Mouse (Mus musculus) limb, embryonic 15.5 days (tissue): ENCODE results near the gene Trip11. TPM values are rescaled to one million over a fixed set of nuclear protein-coding genes. Genes with fewer than 3 reads are reported as not detected.
"Not testable (repeated sequence)": the region's sequence is repeated elsewhere in the genome, so short reads cannot be mapped to it uniquely, and the experiment has no call there.

Experiments used
- ATAC-seq: fragments of 200-750 bp; cut with Nextera tagmentation; 2 replicates; pipeline ENCODE4 v1.8.0; 2017; ENCODE audit warnings: low read depth, moderate TSS enrichment; ENCODE audit not compliant: insufficient number of reproducible peaks, low FRiP score, low TSS enrichment
- H3K27ac ChIP-seq: fragments of 300-500 bp; sonication (generic); 2 replicates; pipeline ENCODE4 v1.5.1; 2015; ENCODE audit warnings: moderate library complexity, mild to moderate bottlenecking, inconsistent platforms
- H3K27me3 ChIP-seq: fragments of 300-500 bp; sonication (generic); 2 replicates; pipeline ENCODE4 v1.6.1; 2015; ENCODE audit warnings: inconsistent platforms
- H3K36me3 ChIP-seq: fragments of 300-500 bp; sonication (generic); 2 replicates; pipeline ENCODE4 v1.6.1; 2015; ENCODE audit warnings: inconsistent platforms
- H3K4me1 ChIP-seq: fragments of 300-500 bp; sonication (generic); 2 replicates; pipeline ENCODE4 v1.6.1; 2015; ENCODE audit warnings: inconsistent platforms
- H3K4me2 ChIP-seq: fragments of 300-500 bp; sonication (generic); 2 replicates; pipeline ENCODE4 v1.6.1; 2015; ENCODE audit warnings: mild to moderate bottlenecking, inconsistent platforms
- H3K4me3 ChIP-seq: fragments of 300-500 bp; sonication (generic); 2 replicates; pipeline ENCODE4 v1.5.1; 2015; ENCODE audit warnings: mild to moderate bottlenecking, inconsistent platforms
- H3K9ac ChIP-seq: fragments of 300-500 bp; sonication (generic); 2 replicates; pipeline ENCODE4 v1.6.1; 2015; ENCODE audit warnings: inconsistent platforms
- H3K9me3 ChIP-seq: fragments of 300-500 bp; sonication (generic); 2 replicates; pipeline ENCODE4 v1.6.1; 2016; ENCODE audit warnings: inconsistent platforms
- WGBS: fragments of 180-500 bp; shearing (Covaris S2); methylation state at CpG from one replicate; pipeline ENCODE4 v1.1.7; 2015; 5-methylcytosine and 5-hydroxymethylcytosine counted together
- polyA plus RNA-seq: library from polyadenylated mRNA; unstranded; fragments of >200 nt; fragmentation: Nextera tagmentation; extraction: Ambion mirVana; gene quantifications from 2 replicates; pipeline ENCODE4 v1.2.1, GENCODE M21; 2015

Gene Trip11
- 32.5 and 37.7 TPM in 2 replicates for polyA plus RNA-seq

- Histone ChIP-seq H3K4me2 (peak within 1 kb of the TSS; percentile 57), H3K9ac (peak within 1 kb of the TSS; percentile 95), H3K4me3 (peak within 1 kb of the TSS; percentile 68), H3K27me3 (no peaks in the 10 kb centered on the region), H3K36me3 (peaks cover 12% of the 10 kb centered on the region), H3K27ac (peak within 1 kb of the TSS; percentile 95), H3K9me3 (no peaks in the 10 kb centered on the region; the same call in 1 of the 2 replicates), H3K4me1 (peaks cover 17% of the 10 kb centered on the region)
- under 1% methylated on average over 69 of the region's 69 CpGs for WGBS
- ATAC-seq: peak; percentile 92
Observed at GRCm38 (mm10) chr12:101912626-101913490, at the start of gene Trip11. TSS of gene Trip11 (minus strand) at chr12:101913267.

GRCm38 (mm10) chr12:101958960-101959780, 46.1 kb upstream of the Trip11 start:
- not testable (repeated sequence) for H3K4me3 ChIP-seq, ATAC-seq, H3K27ac ChIP-seq, H3K27me3 ChIP-seq, H3K9ac ChIP-seq, H3K9me3 ChIP-seq, H3K36me3 ChIP-seq
- H3K4me1 ChIP-seq: peaks cover 10% of the 10 kb centered on the region; the same call in 1 of the 2 replicates
- WGBS: 87% methylated on average over 5 of the region's 5 CpGs
- peak overlapping the region; percentile 40 for H3K4me2 ChIP-seq

DNA sequence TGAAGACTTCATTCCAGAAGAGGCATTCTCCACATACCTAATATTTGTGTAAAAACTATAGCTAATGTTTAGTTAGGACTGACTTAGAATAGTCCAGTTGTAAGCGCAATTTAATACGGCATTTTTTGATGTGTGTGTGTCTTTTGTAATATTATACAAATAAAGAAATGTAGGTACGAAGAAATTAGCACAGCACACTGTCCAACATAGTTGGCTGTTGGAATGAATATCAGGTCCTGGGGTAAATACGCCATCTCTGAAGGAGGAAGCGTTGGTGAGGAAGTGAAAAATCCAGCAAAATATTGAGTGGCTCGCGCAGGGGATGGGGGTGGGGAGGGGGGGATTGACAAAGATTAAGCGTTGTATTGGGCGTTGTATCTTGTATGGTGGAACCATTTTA, 45.5 kb upstream of the Trip11 start:
- Histone ChIP-seq H3K36me3 (no peaks in the 10 kb centered on the region), H3K9me3 (no peaks in the 10 kb centered on the region), H3K4me1 (peaks cover 10% of the 10 kb centered on the region; the same call in 1 of the 2 replicates), H3K27ac (no peak overlapping the region; the same call in 1 of the 2 replicates), H3K9ac (no peak overlapping the region), H3K4me2 (peak overlapping the region; percentile 40), H3K27me3 (no peaks in the 10 kb centered on the region), H3K4me3 (peak overlapping the region; percentile 91)
- ATAC-seq: no peak
- 60% methylated on average over 9 of the region's 9 CpGs for WGBS

DNA sequence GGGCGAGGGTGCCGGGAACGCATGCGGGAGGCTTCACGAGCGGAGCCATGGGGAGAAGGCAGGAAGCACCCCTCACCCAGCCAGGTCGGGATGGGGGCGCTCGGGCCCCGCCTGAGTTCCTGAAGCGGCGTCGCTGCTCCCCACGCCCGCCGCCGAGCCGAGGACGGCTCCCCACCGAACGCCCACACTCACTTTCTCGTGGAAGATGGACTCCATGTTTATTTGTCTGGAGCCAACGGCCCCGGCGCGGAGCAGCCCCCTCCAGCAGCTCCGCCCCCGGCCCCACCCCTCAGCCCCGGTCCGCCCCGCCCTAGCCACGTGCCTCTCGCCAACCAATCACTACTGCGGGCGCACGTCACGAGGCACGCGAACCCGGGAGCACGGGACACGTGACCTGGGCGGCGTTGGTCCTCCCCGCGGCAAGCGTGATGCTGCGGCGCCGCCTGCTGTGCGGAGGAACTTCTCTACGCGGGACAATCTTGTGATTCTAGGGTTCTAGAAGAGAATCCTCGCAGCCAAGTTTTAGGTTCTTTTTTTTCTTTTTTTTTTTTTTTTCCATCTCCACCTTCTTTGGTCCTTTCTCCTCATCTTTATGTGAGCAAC, 45.0 kb upstream of the Trip11 start, which contains the start of gene Atxn3:
Atxn3 (minus strand) TSS at position 305 of the 603 bp plus-strand sequence.
- ATAC-seq: peak; percentile 99

DNA sequence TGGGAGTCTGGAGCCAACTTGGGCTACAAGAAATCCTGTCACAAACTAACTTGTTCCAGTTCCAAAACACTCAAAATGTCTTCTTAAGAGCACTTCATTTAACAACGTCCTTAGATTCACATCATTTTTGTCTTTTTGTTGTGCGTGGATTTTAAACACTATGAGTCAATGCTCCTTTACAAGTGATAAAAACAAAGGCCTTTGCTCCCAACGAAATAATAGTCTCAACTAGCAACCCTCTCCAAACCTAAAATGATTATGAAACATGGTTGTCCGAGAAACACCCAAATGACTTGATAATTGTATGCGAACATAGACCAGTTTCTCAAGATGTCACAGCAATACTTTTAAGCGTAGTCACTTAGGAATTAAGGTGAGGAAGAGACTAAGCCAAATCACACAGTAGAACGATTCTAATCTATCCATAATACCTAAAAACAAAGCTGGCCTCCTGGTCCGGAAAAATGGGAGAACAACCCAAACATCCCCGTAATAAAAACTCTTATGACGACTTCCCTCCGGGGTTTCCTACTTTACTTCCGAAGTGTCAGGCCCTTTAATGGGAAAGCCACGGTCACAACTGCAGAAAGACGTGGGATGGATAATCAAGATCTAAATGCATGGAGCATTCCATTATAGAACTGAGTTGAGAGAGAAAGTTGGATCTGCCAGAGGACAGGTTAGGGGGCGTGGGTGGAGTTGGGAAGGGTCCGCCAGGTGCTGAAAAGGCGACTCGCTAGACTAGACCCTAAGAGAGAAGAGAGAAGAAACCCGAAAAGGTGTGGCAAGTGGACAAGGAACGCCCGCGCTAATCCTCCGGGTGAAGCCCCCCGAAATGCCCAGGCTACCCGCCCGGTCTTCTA, 44.2 kb upstream of the Trip11 start:
- no peak for ATAC-seq
- Histone ChIP-seq H3K36me3 (no peaks in the 10 kb centered on the region), H3K27me3 (no peaks in the 10 kb centered on the region), H3K27ac (peak overlapping the region; percentile 87), H3K4me1 (peaks cover 10% of the 10 kb centered on the region; the same call in 1 of the 2 replicates), H3K4me3 (peak overlapping the region; percentile 91), H3K9me3 (no peaks in the 10 kb centered on the region), H3K9ac (peak overlapping the region; percentile 85), H3K4me2 (peak overlapping the region; percentile 58)
- WGBS: 12% methylated on average over 26 of the region's 26 CpGs

More for the DNA sequence above, 45.0 kb upstream of the Trip11 start, which contains the start of gene Atxn3:
- Histone ChIP-seq H3K27me3 (no peaks in the 10 kb centered on the region), H3K4me3 (peak within 1 kb of the TSS; percentile 91), H3K9me3 (no peaks in the 10 kb centered on the region), H3K4me2 (peak within 1 kb of the TSS; percentile 58), H3K4me1 (peaks cover 10% of the 10 kb centered on the region; the same call in 1 of the 2 replicates), H3K27ac (peak within 1 kb of the TSS; percentile 87), H3K9ac (peak within 1 kb of the TSS; percentile 85), H3K36me3 (no peaks in the 10 kb centered on the region)
- WGBS: under 1% methylated on average over 52 of the region's 54 CpGs

GRCm38 (mm10) chr12:101955821-101956220, 42.8 kb upstream of the Trip11 start:
- H3K4me1 ChIP-seq: peaks cover 10% of the 10 kb centered on the region; the same call in 1 of the 2 replicates
- not testable (repeated sequence) for H3K9ac ChIP-seq, ATAC-seq, H3K27me3 ChIP-seq, H3K4me2 ChIP-seq, H3K9me3 ChIP-seq, H3K36me3 ChIP-seq, H3K27ac ChIP-seq, H3K4me3 ChIP-seq
- WGBS: 95% methylated on average over 8 of the region's 8 CpGs

DNA sequence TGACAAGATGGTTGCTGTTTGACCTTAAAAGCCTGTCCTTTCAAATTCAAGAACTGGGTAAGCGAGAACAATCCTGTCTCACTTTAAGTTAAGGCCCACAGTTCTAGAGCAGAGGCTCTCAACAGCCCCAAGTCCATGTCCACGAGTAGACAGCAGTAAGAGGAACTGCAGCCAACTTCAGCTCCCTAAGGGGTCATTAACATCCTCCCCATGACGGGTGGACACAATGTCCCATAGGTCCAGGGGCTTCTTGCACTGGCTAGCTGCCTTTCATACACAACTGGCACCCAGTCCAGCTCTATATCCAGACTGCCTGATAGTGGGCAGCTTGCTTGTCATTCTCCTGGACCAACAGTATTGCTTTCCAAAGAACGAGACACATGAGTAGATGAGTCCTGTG, 35.7 kb upstream of the Trip11 start:
- Histone ChIP-seq H3K9ac (no peak overlapping the region), H3K4me1 (no peaks in the 10 kb centered on the region), H3K27ac (no peak overlapping the region), H3K4me3 (no peak overlapping the region), H3K27me3 (no peaks in the 10 kb centered on the region), H3K9me3 (no peaks in the 10 kb centered on the region), H3K4me2 (no peak overlapping the region), H3K36me3 (peaks cover 27% of the 10 kb centered on the region)
- no peak for ATAC-seq
- 69% methylated on average over 4 of the region's 4 CpGs for WGBS

- Histone ChIP-seq H3K27ac (no peak overlapping the region), H3K4me2 (no peak overlapping the region), H3K4me1 (no peaks in the 10 kb centered on the region), H3K27me3 (no peaks in the 10 kb centered on the region), H3K9ac (no peak overlapping the region), H3K9me3 (no peaks in the 10 kb centered on the region), H3K36me3 (peaks cover 27% of the 10 kb centered on the region), H3K4me3 (no peak overlapping the region)
- ATAC-seq: no peak
- WGBS: 80% methylated on average over 8 of the region's 8 CpGs
Observed at GRCm38 (mm10) chr12:101947986-101948385, 34.9 kb upstream of the Trip11 start.

DNA sequence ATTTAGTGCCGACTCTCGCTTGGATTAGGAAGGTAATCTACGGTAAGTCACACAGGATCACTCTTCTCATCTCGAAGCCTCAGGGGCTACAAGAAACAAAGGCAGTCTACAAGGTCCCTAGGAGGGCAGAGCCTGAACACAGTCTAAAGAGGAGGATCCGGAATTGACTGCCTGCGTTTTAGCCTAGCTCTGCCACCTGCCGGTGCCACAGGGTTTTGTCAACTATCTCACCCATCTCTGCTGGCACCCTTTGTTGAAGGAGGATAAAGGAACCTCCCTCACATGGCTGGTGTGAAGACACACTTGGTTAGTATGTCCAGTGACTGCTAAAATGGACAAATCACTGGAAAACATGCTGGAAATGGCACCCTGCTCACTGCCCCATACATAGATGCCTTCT, 24.5 kb upstream of the Trip11 start:
- no peaks in the 10 kb centered on the region for H3K27me3 ChIP-seq
- H3K36me3 ChIP-seq: peaks cover 62% of the 10 kb centered on the region
- no peak overlapping the region for H3K4me2 ChIP-seq
- no peak overlapping the region for H3K9ac ChIP-seq
- H3K4me1 ChIP-seq: no peaks in the 10 kb centered on the region
- ATAC-seq: no peak
- H3K27ac ChIP-seq: no peak overlapping the region
- no peak overlapping the region for H3K4me3 ChIP-seq
- WGBS: 88% methylated on average over 7 of the region's 7 CpGs
- no peaks in the 10 kb centered on the region for H3K9me3 ChIP-seq

DNA sequence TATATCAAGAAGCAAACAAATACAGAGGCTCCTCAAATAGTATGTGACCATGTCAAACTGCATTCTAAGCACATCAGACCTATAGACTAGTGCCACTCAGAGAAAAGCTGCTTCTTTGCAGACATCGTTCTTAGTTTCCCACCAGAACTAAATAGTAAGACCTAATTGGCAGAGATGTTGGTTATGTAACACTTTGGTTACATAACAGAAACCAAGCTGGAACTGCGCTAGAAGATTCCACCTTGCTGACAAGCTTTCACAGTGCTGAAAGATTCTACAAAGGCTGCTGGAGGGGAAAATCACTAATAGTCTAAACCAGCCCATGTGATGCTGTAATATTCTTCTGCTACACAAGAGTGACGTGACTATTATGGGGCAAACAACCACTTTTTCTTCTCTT, 22.2 kb upstream of the Trip11 start:
- Histone ChIP-seq H3K27ac (no peak overlapping the region), H3K4me1 (no peaks in the 10 kb centered on the region), H3K4me2 (no peak overlapping the region), H3K27me3 (no peaks in the 10 kb centered on the region), H3K36me3 (peaks cover 64% of the 10 kb centered on the region), H3K9me3 (no peaks in the 10 kb centered on the region), H3K4me3 (no peak overlapping the region), H3K9ac (no peak overlapping the region)
- ATAC-seq: no peak
- WGBS: 95% methylated on average over 3 of the region's 3 CpGs

GRCm38 (mm10) chr12:101928423-101928822, 15.4 kb upstream of the Trip11 start:
- WGBS: 88% methylated on average over 1 of the region's 1 CpGs
- no peaks in the 10 kb centered on the region for H3K27me3 ChIP-seq

More at GRCm38 (mm10) chr12:101928423-101928822, 15.4 kb upstream of the Trip11 start:
- Histone ChIP-seq H3K4me3 (no peak overlapping the region), H3K36me3 (peaks cover 82% of the 10 kb centered on the region), H3K4me1 (no peaks in the 10 kb centered on the region), H3K9ac (no peak overlapping the region), H3K4me2 (no peak overlapping the region), H3K27ac (no peak overlapping the region), H3K9me3 (no peaks in the 10 kb centered on the region)
- ATAC-seq: no peak
